Mouse (Mus musculus) kidney, postnatal 0 days (tissue): Measurements from ENCODE around the gene Fbxl12. TPM values are rescaled to one million over a fixed set of nuclear protein-coding genes. Genes with fewer than 3 reads are reported as not detected.

Experiments used
- ATAC-seq: fragments of 200-750 bp; cut with Nextera tagmentation; replicated peaks from 2 replicates; pipeline ENCODE4 v1.8.0; 2017; ENCODE audit warnings: low read depth, moderate number of reproducible peaks, moderate TSS enrichment, moderate library complexity; ENCODE audit not compliant: low FRiP score
- DNase-seq: peaks from one replicate; pipeline ENCODE4 v3.0.0-alpha.2; 2016; ENCODE audit warnings: low spot score
- H3K27ac ChIP-seq: fragments of 300-500 bp; sonication (generic); 2 replicates; pipeline ENCODE4 v1.5.1; 2014; ENCODE audit warnings: mild to moderate bottlenecking
- H3K27me3 ChIP-seq: fragments of 300-500 bp; sonication (generic); 2 replicates; pipeline ENCODE4 v1.6.1; 2014; ENCODE audit warnings: low read length, mixed read lengths; ENCODE audit not compliant: insufficient read depth
- H3K36me3 ChIP-seq: fragments of 300-500 bp; sonication (generic); 2 replicates; pipeline ENCODE4 v1.6.1; 2014; ENCODE audit warnings: low read length, mixed read lengths; ENCODE audit not compliant: insufficient read depth
- H3K4me1 ChIP-seq: fragments of 300-500 bp; sonication (generic); replicated peaks from 2 replicates; pipeline ENCODE4 v1.6.1; 2014; ENCODE audit warnings: antibody characterized with exemption, low read length, mixed read lengths; ENCODE audit not compliant: insufficient read depth
- H3K4me2 ChIP-seq: fragments of 300-500 bp; sonication (generic); 2 replicates; pipeline ENCODE4 v1.6.1; 2014; ENCODE audit warnings: mild to moderate bottlenecking, low read length, moderate library complexity, mixed read lengths
- H3K4me3 ChIP-seq: fragments of 300-500 bp; sonication (generic); replicated peaks from 2 replicates; pipeline ENCODE4 v1.5.1; 2014; ENCODE audit warnings: low read depth, low read length
- H3K9ac ChIP-seq: fragments of 300-500 bp; sonication (generic); 2 replicates; pipeline ENCODE4 v1.6.1; 2014; ENCODE audit warnings: low read depth, low read length
- H3K9me3 ChIP-seq: fragments of 300-500 bp; sonication (generic); replicated peaks from 2 replicates; pipeline ENCODE4 v1.6.1; 2016; ENCODE audit warnings: low read length, inconsistent platforms, mixed read lengths
- CTCF ChIP-seq: IDR thresholded peaks from 2 replicates; pipeline ENCODE4 v1.5.1; 2016; ENCODE audit warnings: antibody characterized with exemption, low read depth, mild to moderate bottlenecking, moderate library complexity
- WGBS: fragments of 180-500 bp; shearing (Covaris S2); extraction: QIAGEN DNeasy Blood & Tissue Kit; methylation state at CpG from one replicate; pipeline ENCODE4 v1.1.7; 2014; 5-methylcytosine and 5-hydroxymethylcytosine counted together
- polyA plus RNA-seq: library from polyadenylated mRNA; unstranded; fragments of >200 nt; fragmentation: Nextera tagmentation; extraction: Ambion mirVana; gene quantifications from 2 replicates; pipeline ENCODE4 v1.2.1, GENCODE M21; 2015

The Fbxl12 gene
- polyA plus RNA-seq, 1 experiment from 2014 or later, result 16.0 TPM

DNA sequence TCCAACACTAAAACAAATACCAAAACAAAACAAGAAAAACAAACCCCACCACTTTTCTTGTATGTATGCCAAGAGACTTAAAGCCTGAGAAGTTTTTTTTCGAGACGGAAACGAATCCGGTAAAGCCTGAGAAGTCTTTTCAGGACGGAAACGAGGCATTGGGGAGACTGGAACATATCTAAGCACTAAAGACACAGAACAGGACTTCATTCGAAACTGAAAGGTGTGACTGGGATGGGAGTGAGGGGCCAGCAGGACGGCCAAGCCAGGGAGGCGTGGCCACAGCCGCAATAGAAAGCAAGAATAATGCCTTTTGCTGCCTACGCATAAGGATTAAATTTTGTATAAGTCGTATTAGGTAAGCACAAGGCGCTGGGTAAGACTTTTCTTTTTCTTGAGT lies 786 bp downstream of the Fbxl12 start:
- H3K36me3 ChIP-seq, result peaks cover 13% of the 10 kb centered on the region; the same call in 1 of the 2 replicates
- peak overlapping the region; percentile 77 for H3K4me2 ChIP-seq
- no peak for TF ChIP-seq CTCF
- H3K9ac ChIP-seq, result peak overlapping the region; percentile 79
- H3K4me1 ChIP-seq, result peaks cover 6% of the 10 kb centered on the region; the same call in 1 of the 2 replicates
- peak overlapping the region; percentile 90 for H3K4me3 ChIP-seq
- H3K27ac ChIP-seq, result peak overlapping the region; percentile 93
- no peak for ATAC-seq
- WGBS, result 5% methylated on average over 13 of the region's 13 CpGs
- no peaks in the 10 kb centered on the region for H3K9me3 ChIP-seq
- no peak for DNase-seq
- H3K27me3 ChIP-seq, result no peaks in the 10 kb centered on the region

DNA sequence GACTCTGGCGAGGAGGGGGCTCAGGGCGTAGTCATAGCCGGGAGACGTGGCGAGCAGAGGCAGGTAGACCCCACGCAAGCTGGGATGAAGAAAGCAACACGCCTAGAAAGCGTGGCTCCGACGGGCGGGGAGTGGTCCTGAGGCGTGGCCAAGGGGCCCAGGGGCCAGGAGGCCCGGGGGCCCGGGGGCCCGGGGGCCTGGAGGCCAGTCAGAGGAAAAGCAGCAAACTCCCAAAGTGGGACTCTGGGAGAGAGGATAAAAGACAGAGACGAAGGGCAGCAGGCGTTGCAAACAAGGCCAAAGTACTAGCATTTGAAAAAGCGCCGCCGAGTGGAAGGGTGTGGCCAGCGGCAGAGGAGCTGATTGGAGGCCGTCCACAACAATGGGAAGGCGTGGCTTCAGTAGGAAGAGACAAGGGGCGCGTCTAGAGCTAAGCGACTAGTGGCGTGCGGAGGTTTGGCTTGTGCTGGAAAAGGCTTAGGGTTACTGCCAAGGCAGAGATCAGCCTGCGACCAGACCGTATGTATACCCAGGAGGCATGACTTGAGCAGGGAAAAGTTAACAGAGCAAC lies 1.6 kb downstream of the Fbxl12 start:
- H3K4me2 ChIP-seq, result peak overlapping the region; percentile 77
- peak overlapping the region; percentile 93 for H3K27ac ChIP-seq
- peak overlapping the region; percentile 79 for H3K9ac ChIP-seq
- peaks cover 21% of the 10 kb centered on the region for H3K36me3 ChIP-seq
- DNase-seq (peak; percentile 98), ATAC-seq (peak; percentile 82)
- H3K4me1 ChIP-seq, result peaks cover 6% of the 10 kb centered on the region; the same call in 1 of the 2 replicates
- no peaks in the 10 kb centered on the region for H3K9me3 ChIP-seq
- peak overlapping the region; percentile 90 for H3K4me3 ChIP-seq
- WGBS, result 0% methylated on average over 30 of the region's 30 CpGs
- H3K27me3 ChIP-seq, result no peaks in the 10 kb centered on the region
- peak; percentile 26; the same call in 1 of the 2 replicates for TF ChIP-seq CTCF

DNA sequence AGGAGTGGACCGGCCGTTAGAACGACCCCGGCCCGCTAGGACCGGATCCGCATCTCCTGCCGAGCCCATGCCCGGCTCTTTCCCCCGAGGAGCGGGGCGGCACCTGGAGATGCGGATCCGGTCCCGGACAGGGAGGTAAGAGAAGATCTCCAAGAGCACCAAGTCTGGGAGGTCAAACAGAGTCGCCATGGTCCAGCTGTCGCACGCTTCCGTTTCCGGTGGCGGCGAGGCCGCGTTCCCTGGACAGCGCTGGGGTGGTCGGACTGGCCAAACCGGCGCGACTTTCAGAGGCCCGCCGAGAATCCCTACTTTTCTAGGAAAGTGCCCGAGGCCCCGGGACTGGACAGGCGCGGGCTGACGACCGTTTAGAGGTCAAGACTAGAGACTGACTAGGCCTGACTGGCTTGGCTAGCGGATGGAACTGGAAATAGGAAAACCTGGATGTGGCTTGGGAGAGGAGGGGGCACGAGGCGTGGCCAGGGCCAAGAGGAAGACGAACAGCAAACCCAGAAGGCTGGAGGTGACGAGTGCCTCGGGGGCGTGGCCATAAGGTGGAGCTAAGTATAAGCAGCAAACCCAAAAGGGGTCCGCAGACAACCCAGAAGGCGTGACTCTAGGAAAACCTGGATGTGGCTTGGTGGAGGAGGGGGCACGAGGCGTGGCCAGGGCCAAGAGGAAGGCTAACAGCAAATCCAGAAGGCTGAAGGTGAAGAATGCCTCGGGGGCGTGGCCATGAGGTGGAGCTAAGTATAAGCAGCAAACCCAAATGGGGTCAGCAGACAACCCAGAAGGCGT lies 2.3 kb downstream of the Fbxl12 start, which contains the start of gene Ubl5:
Gene Ubl5 (plus strand): TSS at position 778 of the 795 bp plus-strand sequence.
- Histone ChIP-seq H3K9ac (peak within 1 kb of the TSS; percentile 79), H3K27ac (peak within 1 kb of the TSS; percentile 93), H3K4me1 (peaks cover 6% of the 10 kb centered on the region; the same call in 1 of the 2 replicates), H3K4me2 (peak within 1 kb of the TSS; percentile 77), H3K27me3 (no peaks in the 10 kb centered on the region), H3K36me3 (peaks cover 19% of the 10 kb centered on the region), H3K4me3 (peak within 1 kb of the TSS; percentile 90), H3K9me3 (no peaks in the 10 kb centered on the region)
- under 1% methylated on average over 51 of the region's 51 CpGs for WGBS
- peak; percentile 93 for ATAC-seq
- TF ChIP-seq CTCF, result no peak; the same call in 1 of the 2 replicates
- DNase-seq, result peak; percentile 99

DNA sequence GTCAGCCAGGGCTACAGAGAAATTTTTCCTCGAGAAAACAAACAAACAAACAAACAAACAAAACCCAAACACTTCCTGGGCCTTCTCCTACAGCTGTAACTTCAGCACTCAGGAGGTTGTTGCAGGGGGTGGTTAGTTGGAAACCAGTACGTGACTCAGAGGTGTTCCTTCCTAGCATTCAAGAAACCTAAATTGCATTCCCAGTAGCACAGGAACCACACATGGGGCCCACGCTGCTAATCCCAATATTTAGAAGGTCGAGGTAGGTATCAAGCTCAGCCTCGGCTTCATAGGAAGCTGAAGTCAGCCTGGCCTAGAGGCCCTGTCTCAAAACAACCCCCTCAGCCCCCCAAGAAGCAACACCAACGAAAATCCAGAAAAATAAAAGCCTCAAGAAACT lies 3.1 kb downstream of the Fbxl12 start:
- Histone ChIP-seq H3K36me3 (peaks cover 17% of the 10 kb centered on the region), H3K4me3 (peak overlapping the region; percentile 90), H3K4me2 (peak overlapping the region; percentile 77), H3K27me3 (no peaks in the 10 kb centered on the region), H3K4me1 (peaks cover 6% of the 10 kb centered on the region; the same call in 1 of the 2 replicates), H3K9ac (peak overlapping the region; percentile 79; the same call in 1 of the 2 replicates), H3K27ac (peak overlapping the region; percentile 93), H3K9me3 (no peaks in the 10 kb centered on the region)
- ATAC-seq (no peak), DNase-seq (peak; percentile 13)
- WGBS, result 11% methylated on average over 6 of the region's 6 CpGs
- no peak for TF ChIP-seq CTCF

- Histone ChIP-seq H3K27ac (no peak overlapping the region), H3K4me1 (no peaks in the 10 kb centered on the region; the same call in 1 of the 2 replicates), H3K9me3 (no peaks in the 10 kb centered on the region), H3K27me3 (no peaks in the 10 kb centered on the region), H3K9ac (no peak overlapping the region), H3K4me3 (no peak overlapping the region), H3K36me3 (peaks cover 16% of the 10 kb centered on the region; the same call in 1 of the 2 replicates), H3K4me2 (no peak overlapping the region)
- DNase-seq, result no peak
- WGBS, result 93% methylated on average over 4 of the region's 4 CpGs
- no peak for ATAC-seq
- TF ChIP-seq CTCF, result no peak
Observed at GRCm38 (mm10) chr9:20639486-20639885, 5.1 kb downstream of the Fbxl12 start.

DNA sequence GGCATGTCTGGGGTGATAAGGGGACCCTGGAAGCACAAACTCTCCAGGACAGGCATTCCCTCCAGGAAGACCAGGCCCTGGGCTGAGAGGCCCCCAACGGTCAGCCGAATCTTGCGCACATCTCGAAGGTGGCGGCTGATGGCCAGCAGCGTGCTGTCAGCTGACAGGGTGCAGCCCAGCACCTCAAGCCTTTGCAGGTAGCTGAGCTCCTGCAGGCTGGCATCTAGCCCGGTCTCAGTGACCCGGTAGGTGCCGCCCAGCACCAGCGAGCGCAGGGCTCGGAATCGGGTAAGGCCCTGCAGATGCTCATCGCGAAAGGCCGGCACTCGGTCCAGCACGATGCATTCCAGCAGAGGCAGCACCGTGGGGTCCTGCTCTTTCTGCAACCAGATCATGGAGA lies 6.0 kb downstream of the Fbxl12 start:
- ATAC-seq (no peak), DNase-seq (no peak)
- Histone ChIP-seq H3K9ac (no peak overlapping the region), H3K4me3 (no peak overlapping the region), H3K27me3 (no peaks in the 10 kb centered on the region), H3K4me2 (no peak overlapping the region), H3K4me1 (no peaks in the 10 kb centered on the region; the same call in 1 of the 2 replicates), H3K36me3 (peaks cover 16% of the 10 kb centered on the region; the same call in 1 of the 2 replicates), H3K27ac (no peak overlapping the region), H3K9me3 (no peaks in the 10 kb centered on the region)
- WGBS, result 92% methylated on average over 19 of the region's 19 CpGs
- no peak for TF ChIP-seq CTCF
